Mouse (Mus musculus) frontal cortex, adult (tissue): ENCODE measurements around the gene 4632433K11Rik.

Experiments used
- ATAC-seq: cut with Nextera tagmentation; 2 replicates; pipeline ENCODE4 v1.9.2; 2017; ENCODE audit warnings: mild to moderate bottlenecking, moderate library complexity, mixed read lengths; ENCODE audit not compliant: low TSS enrichment

The 4632433K11Rik gene

GRCm38 (mm10) chr7:5020000-5020681, 13.8 kb upstream of the 4632433K11Rik start, which contains the start of the genes Zfp865 and Ccdc106:
Gene Zfp865 (plus strand): TSS chr7:5020376.
Gene Ccdc106 (plus strand): TSS chr7:5020553.
- peak; percentile 92 for ATAC-seq

GRCm38 (mm10) chr7:5020685-5021084, 13.2 kb upstream of the 4632433K11Rik start:
- ATAC-seq, result peak; percentile 2; the same call in 1 of the 2 replicates

- ATAC-seq, result no peak
Measured at GRCm38 (mm10) chr7:5021197-5021596, 12.7 kb upstream of the 4632433K11Rik start.

GRCm38 (mm10) chr7:5029543-5029942, 4.4 kb upstream of the 4632433K11Rik start:
- no peak for ATAC-seq

GRCm38 (mm10) chr7:5029946-5030345, 4.0 kb upstream of the 4632433K11Rik start:
- ATAC-seq, result no peak

- ATAC-seq, result no peak
Measured at GRCm38 (mm10) chr7:5030554-5031275, 3.2 kb upstream of the 4632433K11Rik start.

- ATAC-seq, result no peak
Measured at GRCm38 (mm10) chr7:5031496-5031895, 2.4 kb upstream of the 4632433K11Rik start.

- ATAC-seq, result no peak
Measured at GRCm38 (mm10) chr7:5035628-5036027, 1.7 kb downstream of the 4632433K11Rik start.

- ATAC-seq, result no peak
Measured at GRCm38 (mm10) chr7:5036136-5036535, 2.2 kb downstream of the 4632433K11Rik start.

GRCm38 (mm10) chr7:5037026-5037425, 3.1 kb downstream of the 4632433K11Rik start:
- ATAC-seq, result no peak

GRCm38 (mm10) chr7:5037467-5037866, 3.5 kb downstream of the 4632433K11Rik start:
- no peak for ATAC-seq

- ATAC-seq, result peak; percentile 97
Measured at GRCm38 (mm10) chr7:5038109-5038732, 4.3 kb downstream of the 4632433K11Rik start, which contains the start of gene Zfp784. Gene Zfp784 (minus strand): TSS chr7:5038446.

- no peak for ATAC-seq
Measured at GRCm38 (mm10) chr7:5038940-5039339, 5.0 kb downstream of the 4632433K11Rik start.

- no peak for ATAC-seq
Measured at GRCm38 (mm10) chr7:5044981-5045380, 11.1 kb downstream of the 4632433K11Rik start.

GRCm38 (mm10) chr7:5046112-5046511, 12.2 kb downstream of the 4632433K11Rik start:
- ATAC-seq, result no peak

GRCm38 (mm10) chr7:5047313-5047712, 13.4 kb downstream of the 4632433K11Rik start:
- ATAC-seq, result no peak

GRCm38 (mm10) chr7:5051193-5052192, 17.6 kb downstream of the 4632433K11Rik start, which contains the start of gene Zfp580:
Gene Zfp580 (plus strand): TSS chr7:5051538.
- ATAC-seq, result peak; percentile 60

- ATAC-seq, result no peak
Measured at GRCm38 (mm10) chr7:5052438-5052837, 18.5 kb downstream of the 4632433K11Rik start.

- no peak for ATAC-seq
Measured at GRCm38 (mm10) chr7:5052931-5053343, 19.0 kb downstream of the 4632433K11Rik start.

GRCm38 (mm10) chr7:5053456-5054179, 19.7 kb downstream of the 4632433K11Rik start:
- ATAC-seq, result no peak
